Mouse (Mus musculus) E14TG2a.4 (cell line): ENCODE results near the gene Smg9.

Experiments
- H3K27me3 ChIP-seq: 2 replicates; pipeline ENCODE4 v1.6.1; 2014; ENCODE audit warnings: low read length, control low read depth; ENCODE audit not compliant: insufficient read depth
- H3K36me3 ChIP-seq: 2 replicates; pipeline ENCODE4 v1.6.1; 2014; ENCODE audit warnings: low read length, control low read depth; ENCODE audit not compliant: insufficient read depth
- H3K4me1 ChIP-seq: replicated peaks from 2 replicates; pipeline ENCODE4 v1.6.1; 2014; ENCODE audit warnings: low read depth, low read length, control low read depth
- H3K4me3 ChIP-seq: replicated peaks from 2 replicates; pipeline ENCODE4 v1.5.1; 2014; ENCODE audit warnings: mild to moderate bottlenecking, low read length
- H3K9me3 ChIP-seq: 2 replicates; pipeline ENCODE4 v1.6.1; 2014; ENCODE audit warnings: low read length, control low read depth
- CTCF ChIP-seq: conservative IDR thresholded peaks from 2 replicates; pipeline ENCODE4 v1.5.1; 2014; ENCODE audit warnings: low read length
- NANOG ChIP-seq: IDR thresholded peaks from 2 replicates; pipeline ENCODE4 v1.6.1; 2014; ENCODE audit warnings: borderline replicate concordance, low read length, mixed read lengths
- POU5F1 ChIP-seq: IDR thresholded peaks from 2 replicates; pipeline ENCODE4 v1.6.1; 2014; ENCODE audit warnings: low read length, borderline replicate concordance

The Smg9 gene

DNA sequence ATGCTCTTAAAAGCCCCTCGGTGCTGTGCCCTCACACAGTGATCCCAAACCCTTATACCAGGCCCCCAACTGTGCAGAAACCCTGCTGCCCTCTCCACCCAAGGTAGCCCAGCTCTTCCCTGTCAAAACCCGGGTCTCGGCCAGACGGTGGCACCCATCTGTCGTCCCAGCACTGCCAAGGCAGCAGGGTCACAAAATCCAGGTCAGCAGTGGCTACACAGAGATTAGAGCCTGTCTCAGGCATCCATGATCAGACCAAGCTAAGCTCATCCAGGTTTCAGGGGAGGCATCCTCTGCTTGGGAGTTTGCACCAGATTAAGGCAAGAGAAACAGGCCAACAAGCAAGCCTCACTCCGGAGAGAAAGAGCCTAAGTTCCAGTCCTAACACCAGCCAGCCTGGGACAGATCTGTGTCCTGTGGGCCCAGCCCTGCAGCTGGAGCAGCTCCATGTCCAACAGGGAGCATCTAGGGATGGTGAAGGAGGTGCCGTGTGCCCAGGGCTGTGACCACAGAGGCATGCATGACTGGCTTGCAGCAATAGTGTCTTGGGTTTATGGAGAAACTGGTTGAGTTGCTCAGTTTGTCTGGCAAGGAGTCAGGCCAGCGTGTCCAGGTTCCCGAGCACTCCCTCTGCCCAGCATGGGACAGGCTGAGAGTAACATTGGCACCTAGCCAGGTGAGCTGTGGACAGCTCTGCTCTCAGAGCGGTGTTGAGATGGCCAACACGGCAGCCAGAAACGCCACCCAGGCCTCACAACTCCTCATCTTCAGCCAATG lies 24.7 kb downstream of the Smg9 start:
- TF ChIP-seq NANOG, result no peak
- TF ChIP-seq POU5F1, result no peak
- H3K4me3 ChIP-seq, result no peak overlapping the region
- H3K36me3 ChIP-seq, result peaks cover 52% of the 10 kb centered on the region
- peaks cover 7% of the 10 kb centered on the region; the same call in 1 of the 2 replicates for H3K4me1 ChIP-seq
- H3K27me3 ChIP-seq, result peaks cover 8% of the 10 kb centered on the region
- H3K9me3 ChIP-seq, result no peaks in the 10 kb centered on the region

- no peaks in the 10 kb centered on the region for H3K9me3 ChIP-seq
- no peak overlapping the region for H3K4me3 ChIP-seq
- peaks cover 34% of the 10 kb centered on the region for H3K36me3 ChIP-seq
- H3K27me3 ChIP-seq, result peaks cover 25% of the 10 kb centered on the region
- no peak for TF ChIP-seq POU5F1
- TF ChIP-seq CTCF, result no peak
- no peak for TF ChIP-seq NANOG
- H3K4me1 ChIP-seq, result peaks cover 7% of the 10 kb centered on the region; the same call in 1 of the 2 replicates
Measured at GRCm38 (mm10) chr7:24425919-24426318, 26.5 kb downstream of the Smg9 start.

GRCm38 (mm10) chr7:24427168-24427567 lies 27.7 kb downstream of the Smg9 start:
- TF ChIP-seq POU5F1, result no peak
- TF ChIP-seq NANOG, result no peak
- TF ChIP-seq CTCF, result no peak

DNA sequence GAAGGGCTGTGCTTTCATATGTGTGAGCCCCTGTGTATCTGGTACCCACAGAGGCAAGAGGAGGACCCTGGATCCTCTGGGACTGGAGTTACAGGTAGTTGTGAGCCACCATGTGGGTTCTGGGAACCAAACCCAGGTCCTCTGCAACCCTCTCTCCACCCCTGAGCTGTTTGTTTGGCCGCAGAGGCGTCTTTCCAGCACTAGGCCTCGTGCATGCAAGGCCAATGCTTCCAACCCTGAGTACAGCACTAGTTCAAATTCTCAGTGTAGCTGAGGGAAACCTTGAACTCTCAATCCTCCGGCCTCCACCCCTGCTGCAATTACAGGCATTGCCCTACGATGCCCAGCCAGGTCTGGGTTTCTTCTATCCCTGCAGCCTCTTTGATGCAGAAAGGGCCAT lies 29.3 kb downstream of the Smg9 start:
- TF ChIP-seq POU5F1 (no peak), NANOG (no peak), CTCF (no peak)
- Histone ChIP-seq H3K36me3 (peaks cover 6% of the 10 kb centered on the region), H3K4me3 (no peak overlapping the region), H3K9me3 (no peaks in the 10 kb centered on the region), H3K27me3 (peaks cover 52% of the 10 kb centered on the region), H3K4me1 (peaks cover 17% of the 10 kb centered on the region)

More at GRCm38 (mm10) chr7:24427168-24427567, 27.7 kb downstream of the Smg9 start:
- H3K27me3 ChIP-seq, result peaks cover 36% of the 10 kb centered on the region
- H3K36me3 ChIP-seq, result peaks cover 22% of the 10 kb centered on the region
- no peak overlapping the region for H3K4me3 ChIP-seq
- no peaks in the 10 kb centered on the region for H3K9me3 ChIP-seq
- H3K4me1 ChIP-seq, result peaks cover 12% of the 10 kb centered on the region

GRCm38 (mm10) chr7:24429413-24430112 lies 30.1 kb downstream of the Smg9 start:
- no peak overlapping the region for H3K4me3 ChIP-seq
- no peaks in the 10 kb centered on the region for H3K9me3 ChIP-seq
- peaks cover 17% of the 10 kb centered on the region for H3K4me1 ChIP-seq
- TF ChIP-seq NANOG, result no peak
- TF ChIP-seq CTCF, result no peak
- no peak for TF ChIP-seq POU5F1
- H3K36me3 ChIP-seq, result no peaks in the 10 kb centered on the region
- peaks cover 60% of the 10 kb centered on the region for H3K27me3 ChIP-seq

GRCm38 (mm10) chr7:24430551-24431345 lies 31.3 kb downstream of the Smg9 start:
- Histone ChIP-seq H3K4me1 (peaks cover 17% of the 10 kb centered on the region), H3K36me3 (no peaks in the 10 kb centered on the region), H3K27me3 (peaks cover 66% of the 10 kb centered on the region), H3K9me3 (no peaks in the 10 kb centered on the region), H3K4me3 (no peak overlapping the region)
- no peak for TF ChIP-seq NANOG
- TF ChIP-seq POU5F1, result no peak
- TF ChIP-seq CTCF, result no peak

DNA sequence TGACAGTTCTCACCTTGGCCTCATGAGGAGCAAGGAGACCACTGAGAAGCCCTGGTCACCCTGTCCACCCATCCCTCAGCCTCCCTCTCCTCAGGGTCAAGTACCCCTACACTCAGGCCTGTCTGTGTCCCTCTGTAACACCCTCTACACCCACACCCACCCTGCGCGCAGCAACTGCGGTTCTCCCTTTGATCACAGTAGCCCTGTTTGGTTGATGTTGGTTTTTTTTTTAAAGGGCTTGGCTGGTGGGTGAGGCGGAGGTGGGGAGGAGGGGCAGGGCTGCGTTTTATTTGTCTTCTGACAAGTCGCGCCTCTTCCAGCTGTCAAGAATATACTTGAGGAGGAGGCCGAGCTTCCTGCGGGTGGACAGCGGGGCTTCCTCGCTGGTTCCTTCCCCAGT lies 32.3 kb downstream of the Smg9 start:
- Histone ChIP-seq H3K9me3 (no peaks in the 10 kb centered on the region), H3K27me3 (peaks cover 66% of the 10 kb centered on the region), H3K36me3 (no peaks in the 10 kb centered on the region), H3K4me3 (peak overlapping the region; percentile 71), H3K4me1 (peaks cover 17% of the 10 kb centered on the region)
- TF ChIP-seq CTCF (no peak), POU5F1 (no peak), NANOG (no peak)

- Histone ChIP-seq H3K36me3 (no peaks in the 10 kb centered on the region), H3K9me3 (no peaks in the 10 kb centered on the region), H3K4me1 (peaks cover 17% of the 10 kb centered on the region), H3K27me3 (peaks cover 64% of the 10 kb centered on the region), H3K4me3 (no peak overlapping the region)
- TF ChIP-seq POU5F1 (no peak), CTCF (no peak), NANOG (no peak)
Measured at GRCm38 (mm10) chr7:24435305-24435704, 35.9 kb downstream of the Smg9 start.
